Mouse (Mus musculus) erythroblast, embryonic 14.5 days (primary cell): ENCODE results near the gene Fstl4. TPM values are rescaled to one million over a fixed set of nuclear protein-coding genes. Genes with fewer than 3 reads are reported as not detected.

Source experiments
- H3K27me3 ChIP-seq: 2 replicates; pipeline ENCODE4 v1.6.1; 2012; ENCODE audit warnings: inconsistent platforms; ENCODE audit not compliant: control insufficient read depth
- H3K36me3 ChIP-seq: 2 replicates; pipeline ENCODE4 v1.6.1; 2012; ENCODE audit warnings: mild to moderate bottlenecking, inconsistent platforms; ENCODE audit not compliant: control insufficient read depth
- H3K4me1 ChIP-seq: 2 replicates; pipeline ENCODE4 v1.6.1; 2012; ENCODE audit warnings: inconsistent platforms; ENCODE audit not compliant: control insufficient read depth
- H3K4me3 ChIP-seq: replicated peaks from 2 replicates; pipeline ENCODE3; 2012; ENCODE audit warnings: moderate library complexity, mild to moderate bottlenecking, inconsistent platforms
- H3K9me3 ChIP-seq: 2 replicates; pipeline ENCODE4 v1.6.1; 2012; ENCODE audit warnings: low read length, inconsistent platforms, mixed read lengths; ENCODE audit not compliant: control insufficient read depth
- GATA1 ChIP-seq: IDR thresholded peaks from 2 replicates; pipeline ENCODE4 v1.6.1; 2012; ENCODE audit warnings: low read length, inconsistent platforms, mixed read lengths
- TAL1 ChIP-seq: IDR thresholded peaks from 3 replicates; pipeline ENCODE4 v1.6.1; 2012; ENCODE audit warnings: low read length, inconsistent platforms, mixed read lengths
- polyA plus RNA-seq: library from polyadenylated mRNA; stranded (reverse); fragments of >175 nt; gene quantifications from 2 replicates; pipeline ENCODE4 v1.2.3, GENCODE M21; 2012

Gene Fstl4
- polyA plus RNA-seq, 1 experiment = not detected

GRCm38 (mm10) chr11:52740466-52740865, 24.0 kb upstream of the Fstl4 start:
- no peaks in the 10 kb centered on the region for H3K27me3 ChIP-seq

DNA sequence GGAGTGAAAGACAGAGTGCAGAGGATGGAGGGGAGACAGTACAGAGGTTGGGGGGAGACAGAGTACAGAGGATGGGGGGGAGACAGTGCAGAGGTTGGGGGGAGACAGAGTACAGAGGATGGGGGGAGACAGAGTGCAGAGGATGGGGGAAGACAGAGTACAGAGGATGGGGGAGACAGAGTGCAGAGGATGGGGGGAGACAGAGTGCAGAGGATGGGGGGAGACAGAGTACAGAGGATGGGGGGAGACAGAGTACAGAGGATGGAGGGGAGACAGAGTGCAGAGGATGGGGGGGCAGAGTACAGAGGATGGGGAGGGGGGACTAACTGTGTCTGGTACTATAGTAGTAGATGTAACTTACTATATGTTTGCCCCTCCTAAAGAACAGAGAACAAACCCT, 20.5 kb upstream of the Fstl4 start:
- TF ChIP-seq GATA1 (no peak), TAL1 (no peak)
- Histone ChIP-seq H3K4me3 (no peak overlapping the region), H3K4me1 (no peaks in the 10 kb centered on the region), H3K9me3 (no peaks in the 10 kb centered on the region), H3K36me3 (no peaks in the 10 kb centered on the region), H3K27me3 (no peaks in the 10 kb centered on the region)

More at GRCm38 (mm10) chr11:52740466-52740865, 24.0 kb upstream of the Fstl4 start:
- Histone ChIP-seq H3K4me3 (no peak overlapping the region), H3K4me1 (no peaks in the 10 kb centered on the region), H3K36me3 (no peaks in the 10 kb centered on the region), H3K9me3 (no peaks in the 10 kb centered on the region)
- TF ChIP-seq TAL1 (no peak), GATA1 (no peak)

- Histone ChIP-seq H3K27me3 (no peaks in the 10 kb centered on the region), H3K9me3 (no peaks in the 10 kb centered on the region), H3K4me3 (no peak overlapping the region), H3K4me1 (no peaks in the 10 kb centered on the region), H3K36me3 (no peaks in the 10 kb centered on the region)
- TF ChIP-seq GATA1 (no peak), TAL1 (no peak)
Measured at GRCm38 (mm10) chr11:52744593-52745450, 19.6 kb upstream of the Fstl4 start.

DNA sequence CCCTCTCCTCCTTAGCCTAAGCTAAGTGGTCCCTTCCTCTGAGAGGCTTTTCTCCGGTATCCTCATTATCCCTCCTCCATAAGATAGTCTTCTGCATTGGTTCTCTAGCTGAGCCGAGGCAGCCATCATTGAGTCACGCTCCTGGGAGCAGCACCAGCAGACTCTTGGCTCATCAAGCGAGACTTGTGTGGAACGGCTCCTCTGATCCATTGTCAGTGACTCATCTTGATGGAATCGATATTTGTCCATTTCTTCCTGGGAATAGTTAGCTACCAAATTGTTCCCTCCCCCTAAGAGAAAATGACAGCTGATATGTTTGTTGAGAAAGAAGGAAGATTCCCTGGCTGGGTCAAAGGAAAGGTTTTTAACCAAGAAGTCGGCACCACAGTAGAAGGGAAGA, 17.2 kb upstream of the Fstl4 start:
- Histone ChIP-seq H3K4me3 (no peak overlapping the region), H3K9me3 (no peaks in the 10 kb centered on the region), H3K4me1 (no peaks in the 10 kb centered on the region), H3K36me3 (no peaks in the 10 kb centered on the region), H3K27me3 (no peaks in the 10 kb centered on the region)
- TF ChIP-seq TAL1 (no peak), GATA1 (no peak)

DNA sequence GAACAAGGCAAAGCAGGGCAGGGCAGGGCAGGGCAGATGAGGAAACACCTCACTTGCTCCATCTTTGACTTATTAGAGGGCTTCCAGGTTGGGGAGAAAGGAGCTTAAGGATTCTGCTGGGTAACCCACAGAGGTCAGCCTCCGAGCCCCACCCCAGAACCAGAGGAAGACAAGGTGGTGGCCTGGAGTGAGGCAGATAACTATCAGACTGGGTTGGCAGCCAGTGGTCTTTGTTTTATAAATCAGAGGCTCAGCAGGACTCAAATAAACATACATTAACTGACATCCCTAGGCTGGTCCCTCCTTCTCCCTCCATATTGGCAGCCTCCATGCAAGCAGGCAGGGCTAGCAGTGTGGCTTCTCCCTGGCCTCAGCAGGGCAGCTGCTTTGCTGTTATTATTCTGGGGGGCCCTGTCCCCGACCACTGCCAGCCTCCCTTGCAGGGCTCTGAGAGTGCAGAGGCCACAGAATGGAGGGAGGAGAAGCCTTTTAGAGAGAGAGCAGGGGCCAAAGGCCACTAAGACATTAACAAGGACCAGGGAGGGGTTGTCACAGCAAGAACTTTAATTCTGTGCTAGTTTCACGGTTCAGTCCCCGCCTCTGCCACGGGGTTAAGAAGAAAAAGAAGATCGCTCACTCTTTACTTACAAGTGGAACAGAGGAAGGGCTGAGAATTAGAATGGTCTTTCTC, 16.5 kb upstream of the Fstl4 start:
- Histone ChIP-seq H3K27me3 (no peaks in the 10 kb centered on the region), H3K4me1 (no peaks in the 10 kb centered on the region), H3K9me3 (no peaks in the 10 kb centered on the region), H3K36me3 (no peaks in the 10 kb centered on the region), H3K4me3 (no peak overlapping the region)
- no peak for TF ChIP-seq TAL1
- TF ChIP-seq GATA1 = no peak

DNA sequence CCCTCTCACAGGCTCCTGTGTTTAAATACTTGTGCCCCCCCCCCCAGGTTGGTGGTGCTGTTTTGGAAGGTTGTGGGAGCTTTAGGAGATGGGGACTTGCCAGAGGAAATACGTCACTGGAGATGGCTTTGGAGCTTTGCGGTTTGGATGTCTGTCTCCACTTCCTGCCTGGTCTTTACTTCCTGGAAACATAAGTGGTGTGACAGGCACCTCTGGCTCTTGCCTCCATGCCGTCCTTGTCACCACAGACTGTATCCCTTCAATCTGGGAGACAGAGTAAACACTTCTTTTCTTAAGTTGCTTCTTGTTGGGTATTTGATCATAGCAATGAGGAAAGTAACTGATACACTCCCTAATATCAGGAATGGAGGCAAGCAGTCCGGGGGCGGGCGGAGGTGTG, 14.4 kb upstream of the Fstl4 start:
- H3K27me3 ChIP-seq = no peaks in the 10 kb centered on the region
- H3K36me3 ChIP-seq = no peaks in the 10 kb centered on the region
- no peaks in the 10 kb centered on the region for H3K9me3 ChIP-seq
- no peak overlapping the region for H3K4me3 ChIP-seq
- no peaks in the 10 kb centered on the region for H3K4me1 ChIP-seq
- TF ChIP-seq TAL1 (no peak), GATA1 (no peak)

DNA sequence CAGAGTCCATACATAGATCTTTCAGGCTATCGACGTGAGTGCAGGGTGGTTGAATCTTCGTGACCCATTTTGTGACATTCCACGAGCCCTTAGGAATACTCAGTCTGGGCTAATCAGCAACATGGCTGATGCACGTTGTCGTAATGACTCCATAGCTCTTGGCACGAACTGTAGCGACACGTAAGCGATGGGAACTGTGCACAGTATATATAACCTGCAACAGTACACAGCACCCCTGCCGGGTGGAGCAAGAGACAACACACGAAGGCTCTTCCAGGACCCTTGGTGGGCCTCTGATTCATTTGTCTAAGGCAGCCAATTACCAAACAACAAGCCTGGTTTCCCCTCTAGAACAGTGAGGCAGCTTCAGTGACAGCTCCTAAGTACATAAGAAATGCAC, 11.9 kb upstream of the Fstl4 start:
- no peaks in the 10 kb centered on the region for H3K9me3 ChIP-seq
- no peaks in the 10 kb centered on the region for H3K27me3 ChIP-seq
- H3K4me3 ChIP-seq = no peak overlapping the region
- TF ChIP-seq GATA1 (no peak), TAL1 (no peak)
- H3K36me3 ChIP-seq = no peaks in the 10 kb centered on the region
- no peaks in the 10 kb centered on the region for H3K4me1 ChIP-seq

- TF ChIP-seq GATA1 (no peak), TAL1 (no peak)
- no peaks in the 10 kb centered on the region for H3K9me3 ChIP-seq
- no peaks in the 10 kb centered on the region for H3K36me3 ChIP-seq
- H3K27me3 ChIP-seq = no peaks in the 10 kb centered on the region
- H3K4me3 ChIP-seq = no peak overlapping the region
- no peaks in the 10 kb centered on the region for H3K4me1 ChIP-seq
Measured at GRCm38 (mm10) chr11:52753261-52753660, 11.2 kb upstream of the Fstl4 start.

GRCm38 (mm10) chr11:52761800-52762199, 2.6 kb upstream of the Fstl4 start:
- Histone ChIP-seq H3K4me1 (no peaks in the 10 kb centered on the region), H3K36me3 (no peaks in the 10 kb centered on the region), H3K27me3 (peaks cover 43% of the 10 kb centered on the region), H3K9me3 (no peaks in the 10 kb centered on the region), H3K4me3 (no peak overlapping the region)
- no peak for TF ChIP-seq TAL1
- no peak for TF ChIP-seq GATA1
